Mouse (Mus musculus): ENCODE data around the gene Olfr342. TPM values are rescaled to one million over a fixed set of nuclear protein-coding genes. Genes with fewer than 3 reads are reported as not detected.

Olfr342 gene
- not detected in 2 replicates for polyA plus RNA-seq (2016; fragmentation: Nextera tagmentation; extraction: Ambion mirVana)

- Histone ChIP-seq H3K4me3 (replicated peaks) (no peak within 1 kb of the TSS), H3K36me3 (replicated peaks) (no peaks in the 10 kb centered on the region), H3K4me2 (no peak within 1 kb of the TSS), H3K27ac (no peak within 1 kb of the TSS), H3K9ac (no peak within 1 kb of the TSS), H3K9me3 (0 out of 2 replicates have a peak, but pooled peaks cover 10% of the 10 kb centered on the region), H3K4me1 (no peaks in the 10 kb centered on the region), H3K27me3 (no peaks in the 10 kb centered on the region)
- 73% methylated on average over 3 of the region's 3 CpGs for WGBS
- ATAC-seq (ENCODE audit: low FRiP score), result no peak
These were observed at the start of gene Olfr342 for GRCm38 (mm10) chr2:36524698-36525097. Gene Olfr342 (plus strand): TSS chr2:36524998.

GRCm38 (mm10) chr2:36482368-36482767 is 42.4 kb upstream of the Olfr342 start, which contains the start of gene Olfr341:
Gene Olfr341 (minus strand): TSS chr2:36482468.
- no peak within 1 kb of the TSS for H3K4me2 ChIP-seq
- no peak within 1 kb of the TSS for H3K27ac ChIP-seq
- H3K36me3 ChIP-seq (replicated peaks), result no peaks in the 10 kb centered on the region
- no peaks in the 10 kb centered on the region for H3K27me3 ChIP-seq
- H3K4me1 ChIP-seq, result no peaks in the 10 kb centered on the region
- no peak for ATAC-seq (ENCODE audit: low FRiP score)
- no peak within 1 kb of the TSS for H3K9ac ChIP-seq
- H3K9me3 ChIP-seq, result 0 out of 2 replicates have a peak, but pooled peaks cover 20% of the 10 kb centered on the region
- no peak within 1 kb of the TSS for H3K4me3 ChIP-seq (replicated peaks)

DNA sequence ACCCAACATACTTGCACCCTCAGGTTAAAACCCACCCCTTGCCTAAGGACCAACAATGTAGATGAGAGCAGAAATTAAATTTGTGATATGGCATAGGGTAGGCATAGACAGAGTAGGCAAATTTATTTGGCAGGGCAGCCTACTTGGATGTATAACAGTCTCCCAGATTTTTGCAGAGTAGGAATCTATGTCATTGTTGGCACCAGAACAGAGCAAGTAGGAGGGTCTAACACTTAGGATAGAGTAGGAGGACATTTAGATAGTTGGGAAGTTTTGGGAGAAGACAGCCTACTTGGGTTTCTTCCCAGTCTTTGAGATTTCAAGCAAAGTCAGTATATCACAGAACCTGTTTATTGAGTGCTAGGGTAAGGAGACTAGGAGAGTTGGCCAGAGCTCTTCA is 40.4 kb downstream of the Olfr342 start:
- Histone ChIP-seq H3K36me3 (replicated peaks) (no peaks in the 10 kb centered on the region), H3K4me1 (no peaks in the 10 kb centered on the region), H3K9me3 (peaks cover 23% of the 10 kb centered on the region; the same call in 1 of the 2 replicates), H3K27me3 (no peaks in the 10 kb centered on the region), H3K27ac (no peak overlapping the region), H3K4me2 (no peak overlapping the region), H3K4me3 (replicated peaks) (no peak overlapping the region), H3K9ac (no peak overlapping the region)
- no peak for ATAC-seq (ENCODE audit: low FRiP score)

DNA sequence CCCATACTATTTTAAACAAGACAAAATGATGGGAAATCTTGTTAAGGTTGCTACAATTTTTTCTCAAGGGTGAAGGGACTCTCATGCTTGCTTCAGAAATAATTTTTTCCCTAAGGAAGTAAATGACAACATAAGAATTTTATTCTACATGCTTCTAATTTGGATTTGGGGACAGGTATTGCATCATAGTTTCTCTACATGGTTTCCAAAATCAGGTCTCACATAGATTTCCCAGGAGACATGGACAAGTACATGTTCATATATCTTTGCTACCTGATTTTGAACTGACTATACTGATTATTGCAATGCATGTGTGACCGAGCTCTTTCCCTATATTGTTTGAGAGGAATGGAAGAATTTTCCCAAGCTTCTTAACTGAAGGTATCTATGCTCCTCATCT is 41.6 kb downstream of the Olfr342 start, which contains the start of gene Olfr344:
Olfr344 (plus strand) TSS at position 301 of the 400 bp plus-strand sequence.
- no peak for ATAC-seq (ENCODE audit: low FRiP score)
- WGBS, result 74% methylated on average over 1 of the region's 1 CpGs
- H3K9ac ChIP-seq, result no peak within 1 kb of the TSS

GRCm38 (mm10) chr2:36567022-36567421 is 42.2 kb downstream of the Olfr342 start:
- Histone ChIP-seq H3K9ac (no peak overlapping the region), H3K27ac (no peak overlapping the region), H3K27me3 (no peaks in the 10 kb centered on the region), H3K9me3 (peaks cover 14% of the 10 kb centered on the region; the same call in 1 of the 2 replicates), H3K4me3 (replicated peaks) (no peak overlapping the region), H3K4me1 (no peaks in the 10 kb centered on the region), H3K36me3 (replicated peaks) (no peaks in the 10 kb centered on the region), H3K4me2 (no peak overlapping the region)
- no peak for ATAC-seq (ENCODE audit: low FRiP score)

More for the DNA sequence above, 41.6 kb downstream of the Olfr342 start, which contains the start of gene Olfr344:
- no peak within 1 kb of the TSS for H3K27ac ChIP-seq
- no peak within 1 kb of the TSS for H3K4me2 ChIP-seq
- no peak within 1 kb of the TSS for H3K4me3 ChIP-seq (replicated peaks)
- H3K36me3 ChIP-seq (replicated peaks), result no peaks in the 10 kb centered on the region
- no peaks in the 10 kb centered on the region for H3K27me3 ChIP-seq
- peaks cover 18% of the 10 kb centered on the region; the same call in 1 of the 2 replicates for H3K9me3 ChIP-seq
- no peaks in the 10 kb centered on the region for H3K4me1 ChIP-seq

DNA sequence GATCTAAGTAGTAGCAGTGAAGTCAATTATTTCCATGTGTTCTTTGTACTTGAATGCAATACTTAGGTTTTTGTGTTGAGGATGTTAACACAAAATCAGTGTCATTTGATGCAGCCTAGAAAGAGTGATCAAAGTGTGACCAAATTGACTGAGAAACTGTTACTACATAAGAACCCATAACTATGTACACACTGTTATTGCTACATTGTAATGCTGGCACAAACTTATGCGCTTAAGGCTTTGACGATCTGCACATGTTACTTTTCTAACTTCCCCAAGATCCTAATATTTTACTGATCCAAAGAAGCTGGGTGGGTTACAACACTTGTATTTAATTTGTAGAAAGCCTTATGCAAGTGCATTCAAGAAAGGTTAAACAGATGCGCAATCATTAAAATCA is 43.0 kb downstream of the Olfr342 start:
- Histone ChIP-seq H3K4me2 (no peak overlapping the region), H3K4me1 (no peaks in the 10 kb centered on the region), H3K9me3 (peaks cover 14% of the 10 kb centered on the region; the same call in 1 of the 2 replicates), H3K9ac (no peak overlapping the region), H3K36me3 (replicated peaks) (no peaks in the 10 kb centered on the region), H3K27me3 (no peaks in the 10 kb centered on the region), H3K27ac (no peak overlapping the region), H3K4me3 (replicated peaks) (no peak overlapping the region)
- no peak for ATAC-seq (ENCODE audit: low FRiP score)
- WGBS, result 94% methylated on average over 3 of the region's 3 CpGs

Other genes starting within 250 kb of the Olfr342 start
- not detected in 2 replicates for gene Olfr338, start 151.5 kb upstream of the Olfr342 start, polyA plus RNA-seq (2016; fragmentation: Nextera tagmentation; extraction: Ambion mirVana)
- not detected in 2 replicates for gene Olfr339, start 106.1 kb upstream of the Olfr342 start, polyA plus RNA-seq (2016; fragmentation: Nextera tagmentation; extraction: Ambion mirVana)
- not detected in 2 replicates for gene Olfr340, start 72.4 kb upstream of the Olfr342 start, polyA plus RNA-seq (2016; fragmentation: Nextera tagmentation; extraction: Ambion mirVana)
- gene Olfr341, start 42.5 kb upstream of the Olfr342 start, polyA plus RNA-seq (2016; fragmentation: Nextera tagmentation; extraction: Ambion mirVana), result not detected in 2 replicates
- not detected in 2 replicates for gene Olfr344, start 41.7 kb downstream of the Olfr342 start, polyA plus RNA-seq (2016; fragmentation: Nextera tagmentation; extraction: Ambion mirVana)
- gene Olfr345, start 115.0 kb downstream of the Olfr342 start, polyA plus RNA-seq (2016; fragmentation: Nextera tagmentation; extraction: Ambion mirVana), result not detected in 2 replicates
- not detected in 2 replicates for gene Olfr346, start 160.8 kb downstream of the Olfr342 start, polyA plus RNA-seq (2016; fragmentation: Nextera tagmentation; extraction: Ambion mirVana)
- gene Olfr347, start 206.9 kb downstream of the Olfr342 start, polyA plus RNA-seq (2016; fragmentation: Nextera tagmentation; extraction: Ambion mirVana), result not detected in 2 replicates

Data from forebrain, embryonic 12.5 days (tissue).